Mouse (Mus musculus) embryonic fibroblast, embryonic 13.5 days (primary cell): ENCODE results near the gene Syde2. TPM values are rescaled to one million over a fixed set of nuclear protein-coding genes. Genes with fewer than 3 reads are reported as not detected.
A peak's percentile ranks its signal among the peaks of the same experiment; 100 is the strongest.

Source experiments
- H3K27ac ChIP-seq: 2 replicates; pipeline ENCODE4 v1.5.1; 2012; ENCODE audit warnings: low read length, control low read depth, inconsistent platforms; ENCODE audit not compliant: insufficient read depth
- H3K4me1 ChIP-seq: 2 replicates; pipeline ENCODE4 v1.6.1; 2011; ENCODE audit warnings: low read length; ENCODE audit not compliant: control insufficient read depth, insufficient read depth
- H3K4me3 ChIP-seq: 2 replicates; pipeline ENCODE4 v1.5.1; 2011; ENCODE audit warnings: mild to moderate bottlenecking, control low read depth, low read length; ENCODE audit not compliant: insufficient read depth
- CTCF ChIP-seq: IDR thresholded peaks from 2 replicates; pipeline ENCODE4 v1.5.1; 2011; ENCODE audit warnings: mild to moderate bottlenecking, control low read depth, low read length, moderate library complexity, borderline replicate concordance; ENCODE audit not compliant: insufficient read depth
- POLR2A ChIP-seq: IDR thresholded peaks from 2 replicates; pipeline ENCODE4 v1.6.1; 2011; ENCODE audit warnings: low read depth, mild to moderate bottlenecking, control low read depth, low read length, moderate library complexity
- polyA plus RNA-seq: library from polyadenylated mRNA; stranded (reverse); fragments of >200 nt; gene quantifications from 2 replicates; pipeline ENCODE4 v1.2.4, GENCODE M21; 2011; ENCODE audit warnings: low read depth; ENCODE audit not compliant: missing spikeins, insufficient read length

Syde2 gene
- 8.9 and 12.3 TPM in 2 replicates for polyA plus RNA-seq

GRCm38 (mm10) chr3:145987268-145987969 is at the start of gene Syde2:
TSS of gene Syde2 (plus strand) at chr3:145987870.
- H3K27ac ChIP-seq: peak within 1 kb of the TSS; percentile 79
- H3K4me1 ChIP-seq: peaks cover 2% of the 10 kb centered on the region; the same call in 1 of the 2 replicates
- peak within 1 kb of the TSS; percentile 80 for H3K4me3 ChIP-seq
- TF ChIP-seq CTCF (no peak), POLR2A (peak; percentile 53)

GRCm38 (mm10) chr3:145938405-145939349 is 49.0 kb upstream of the Syde2 start:
- Histone ChIP-seq H3K27ac (no peak overlapping the region), H3K4me1 (peaks cover 8% of the 10 kb centered on the region), H3K4me3 (peak overlapping the region; percentile 75)
- TF ChIP-seq POLR2A (no peak), CTCF (no peak)

GRCm38 (mm10) chr3:145939402-145939801 is 48.3 kb upstream of the Syde2 start:
- peaks cover 8% of the 10 kb centered on the region for H3K4me1 ChIP-seq
- H3K4me3 ChIP-seq: peak overlapping the region; percentile 75
- no peak for TF ChIP-seq POLR2A
- H3K27ac ChIP-seq: no peak overlapping the region

DNA sequence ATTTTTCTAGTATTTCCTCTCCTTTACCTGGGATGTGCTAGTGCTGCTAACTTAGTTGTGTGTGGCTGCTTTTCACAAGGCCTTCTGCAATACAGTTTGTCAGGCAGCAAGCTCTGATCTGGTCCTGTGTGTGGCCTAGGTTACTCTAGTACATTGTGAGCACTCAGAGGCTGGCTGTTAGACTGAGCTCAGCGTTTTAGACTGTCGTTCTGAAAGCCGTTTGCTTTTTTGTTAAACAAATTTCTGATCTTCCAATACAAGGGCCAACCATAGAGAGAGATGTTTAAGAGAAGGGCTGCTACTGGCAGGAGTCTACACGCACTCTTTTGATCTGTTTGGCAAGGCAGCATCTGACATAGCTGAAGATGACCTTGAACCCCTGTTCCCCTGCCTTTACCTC is 47.7 kb upstream of the Syde2 start:
- Histone ChIP-seq H3K4me1 (peaks cover 8% of the 10 kb centered on the region), H3K4me3 (no peak overlapping the region; the same call in 1 of the 2 replicates), H3K27ac (no peak overlapping the region)
- TF ChIP-seq CTCF (no peak), POLR2A (no peak)

GRCm38 (mm10) chr3:145941971-145942370 is 45.7 kb upstream of the Syde2 start:
- Histone ChIP-seq H3K27ac (no peak overlapping the region), H3K4me1 (peaks cover 12% of the 10 kb centered on the region), H3K4me3 (no peak overlapping the region)
- TF ChIP-seq POLR2A (no peak), CTCF (peak; percentile 67; the same call in 1 of the 2 replicates)

DNA sequence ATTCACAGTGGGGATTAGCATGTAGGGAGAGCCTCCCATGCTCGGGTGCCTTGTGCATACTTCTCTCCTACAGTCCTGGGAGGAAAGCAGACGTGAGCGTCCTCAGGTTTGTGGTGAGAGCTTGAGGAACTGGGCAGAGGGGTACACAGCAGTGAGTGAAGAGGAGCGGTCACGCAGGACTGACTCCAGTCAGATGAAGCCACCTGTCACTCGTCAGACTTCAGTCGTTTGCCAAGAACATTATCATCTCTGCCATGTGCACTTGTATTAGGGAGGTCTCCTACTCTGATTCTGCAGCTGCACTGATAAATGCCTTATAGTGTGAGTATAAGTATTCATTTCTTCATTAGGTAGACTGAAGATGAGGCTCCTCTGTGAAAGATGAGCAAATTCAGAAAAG is 43.3 kb upstream of the Syde2 start:
- Histone ChIP-seq H3K27ac (no peak overlapping the region), H3K4me1 (peaks cover 10% of the 10 kb centered on the region), H3K4me3 (no peak overlapping the region)
- TF ChIP-seq CTCF: no peak
- no peak for TF ChIP-seq POLR2A

DNA sequence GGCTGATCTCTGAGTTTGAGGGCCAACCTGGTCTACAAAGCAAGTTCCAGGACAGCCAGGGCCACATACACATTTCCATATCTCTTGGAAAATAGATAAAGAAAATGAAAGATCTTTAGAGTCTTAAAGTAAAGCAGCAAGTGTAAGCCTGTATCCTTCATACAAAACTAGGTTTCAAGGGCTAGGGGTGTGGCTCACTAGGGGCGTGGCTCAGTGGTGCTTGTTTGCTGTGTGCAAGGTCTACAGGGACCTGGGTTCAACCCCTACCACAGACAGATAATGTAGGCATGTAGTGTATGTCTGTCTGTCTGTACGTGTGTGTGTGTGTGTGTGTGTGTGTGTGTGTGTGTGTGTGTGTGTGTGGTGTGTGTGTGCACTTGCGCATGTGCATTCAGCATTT is 41.8 kb upstream of the Syde2 start:
- no peak overlapping the region for H3K4me3 ChIP-seq
- TF ChIP-seq CTCF (no peak), POLR2A (no peak)
- 0 out of 2 replicates have a peak, but pooled peaks cover 6% of the 10 kb centered on the region for H3K4me1 ChIP-seq
- H3K27ac ChIP-seq: no peak overlapping the region

DNA sequence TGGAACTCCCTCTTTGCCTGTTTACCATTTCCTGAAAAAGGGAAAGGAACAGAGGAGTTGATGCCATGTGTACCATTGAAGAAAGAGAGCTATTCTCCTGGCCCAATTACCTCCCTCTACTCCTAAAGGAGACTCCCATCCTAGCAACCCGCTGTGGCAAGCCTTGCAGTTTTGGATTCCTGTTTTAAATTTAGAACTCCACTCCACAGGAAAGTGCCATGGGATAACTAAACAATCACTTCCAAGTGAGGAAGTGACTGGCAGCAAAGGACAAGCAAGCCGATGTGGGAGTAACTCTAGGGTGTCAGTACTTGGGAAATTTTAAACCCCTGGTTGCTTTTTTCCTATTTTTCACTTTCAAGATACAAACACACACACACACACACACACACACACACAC is 41.0 kb upstream of the Syde2 start:
- no peak for TF ChIP-seq POLR2A
- no peak for TF ChIP-seq CTCF
- Histone ChIP-seq H3K4me1 (0 out of 2 replicates have a peak, but pooled peaks cover 4% of the 10 kb centered on the region), H3K27ac (no peak overlapping the region), H3K4me3 (no peak overlapping the region)

DNA sequence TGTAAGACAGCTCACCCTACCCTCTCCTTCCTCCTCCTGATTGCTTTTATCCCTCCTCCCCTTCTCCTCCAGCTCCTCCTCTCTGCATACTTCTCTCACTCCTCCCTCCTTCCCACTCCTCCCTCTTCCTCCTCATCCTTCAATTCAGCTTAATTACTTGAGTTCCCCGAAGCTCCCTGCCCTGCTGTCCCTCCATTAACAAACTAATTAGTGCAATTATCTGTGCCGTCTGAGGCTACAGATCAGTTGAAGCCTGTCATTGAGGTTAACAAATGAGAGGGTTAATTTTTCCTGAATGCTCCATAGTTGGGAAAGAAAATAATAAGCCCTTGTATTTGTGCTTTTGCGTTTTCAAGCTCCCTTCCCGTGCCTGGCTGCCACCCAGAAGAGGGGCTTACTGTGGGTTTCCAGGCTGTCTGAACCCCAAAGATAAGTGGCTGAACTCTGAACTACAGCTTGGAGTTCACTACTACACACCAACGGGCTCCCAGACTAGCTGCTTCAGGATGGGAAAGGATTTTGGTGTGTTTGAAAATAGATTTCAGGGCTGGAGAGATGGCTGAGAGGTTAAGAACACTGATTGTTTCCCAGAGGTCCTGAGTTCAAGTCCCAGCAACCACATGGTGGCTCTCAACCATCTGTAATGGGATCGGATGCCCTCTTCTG is 40.0 kb upstream of the Syde2 start:
- TF ChIP-seq CTCF: no peak
- no peak for TF ChIP-seq POLR2A
- Histone ChIP-seq H3K4me1 (0 out of 2 replicates have a peak, but pooled peaks cover 4% of the 10 kb centered on the region), H3K4me3 (no peak overlapping the region), H3K27ac (no peak overlapping the region)
